Mouse (Mus musculus) layer of hippocampus, adult 11-12 months (tissue): ENCODE results near the gene 4933405O20Rik.

Source experiments
- DNase-seq: peaks from one replicate; pipeline ENCODE4 v3.0.0; 2022; ENCODE audit warnings: low spot score

4933405O20Rik gene

DNA sequence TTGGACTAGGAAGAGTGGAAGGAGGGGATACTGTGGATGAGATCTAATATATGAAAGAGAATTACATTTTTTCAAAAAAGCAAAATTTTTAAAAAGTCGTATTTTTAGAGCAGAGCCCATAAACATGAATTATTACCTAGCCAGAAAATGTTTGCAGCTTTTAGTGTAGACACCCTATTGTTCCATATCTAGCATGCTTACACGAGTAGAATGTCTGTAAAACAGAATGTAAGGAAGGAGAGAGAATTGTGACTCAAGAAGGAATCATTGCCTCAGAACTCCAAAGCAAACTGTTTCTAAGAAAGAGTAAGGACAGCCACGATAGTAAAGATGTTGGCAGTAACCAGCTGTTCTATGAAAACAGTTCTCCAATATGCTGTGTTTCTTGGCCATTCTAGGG lies at the start of gene 4933405O20Rik:
TSS of gene 4933405O20Rik (plus strand) at position 301 of the 400 bp plus-strand sequence.
- DNase-seq: no peak

DNA sequence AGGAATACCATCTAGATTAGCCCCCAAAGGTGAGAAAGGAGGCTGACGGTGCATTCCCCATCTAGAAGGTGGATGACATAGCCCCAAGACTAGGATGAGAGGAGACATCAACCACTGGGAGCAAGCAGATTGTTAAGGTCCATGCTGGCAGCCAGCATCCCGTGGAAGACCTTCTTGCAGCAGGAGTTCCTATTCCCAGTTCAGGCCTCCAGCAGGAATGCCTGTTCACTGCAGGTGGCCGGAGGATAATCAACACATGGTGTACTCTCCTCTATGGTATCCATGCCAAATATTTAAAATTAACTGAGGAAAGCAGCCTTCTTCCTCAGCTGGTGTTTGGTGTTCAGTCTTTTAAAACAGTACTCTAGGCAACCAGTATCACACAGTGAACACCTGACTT lies 49.4 kb upstream of the 4933405O20Rik start:
- peak; percentile 23 for DNase-seq

DNA sequence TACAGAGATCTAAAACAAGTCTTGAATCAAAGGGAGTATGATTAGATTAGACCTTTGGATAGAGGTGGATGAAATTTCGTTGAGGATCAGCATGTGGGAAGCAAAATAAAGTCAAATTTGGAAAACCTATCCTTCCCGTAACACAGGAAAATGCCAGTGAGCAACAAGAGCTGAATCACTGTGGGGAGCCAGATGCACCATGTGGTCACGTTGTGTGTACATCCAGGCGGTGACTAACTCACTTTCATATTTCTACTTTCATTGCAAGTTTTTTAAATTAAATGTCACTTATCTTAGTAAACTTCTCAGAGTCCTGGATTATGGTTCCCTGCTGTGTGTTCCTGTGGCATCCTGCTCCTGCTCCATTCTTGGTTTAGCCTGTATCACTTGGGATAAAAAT lies 47.6 kb upstream of the 4933405O20Rik start:
- peak; percentile 20 for DNase-seq

DNA sequence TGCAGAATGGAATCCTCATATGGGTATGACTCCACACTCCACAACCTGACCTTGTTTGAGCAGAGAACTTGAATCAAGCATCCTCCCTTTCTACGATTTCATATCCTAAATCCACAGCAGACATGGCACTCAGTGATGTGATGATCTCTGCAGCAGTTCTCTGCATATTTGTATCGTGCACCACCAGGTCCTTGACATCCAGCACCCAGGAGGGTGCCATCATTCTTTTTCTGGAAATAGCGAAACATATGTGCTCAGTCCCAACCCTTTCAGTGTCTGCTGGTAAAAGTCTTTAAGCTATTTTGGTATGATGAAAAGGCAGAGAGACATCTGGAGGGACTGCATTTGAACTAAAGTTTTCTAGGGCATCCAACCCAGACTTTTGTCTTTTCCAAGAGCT lies 36.3 kb upstream of the 4933405O20Rik start:
- DNase-seq: no peak

DNA sequence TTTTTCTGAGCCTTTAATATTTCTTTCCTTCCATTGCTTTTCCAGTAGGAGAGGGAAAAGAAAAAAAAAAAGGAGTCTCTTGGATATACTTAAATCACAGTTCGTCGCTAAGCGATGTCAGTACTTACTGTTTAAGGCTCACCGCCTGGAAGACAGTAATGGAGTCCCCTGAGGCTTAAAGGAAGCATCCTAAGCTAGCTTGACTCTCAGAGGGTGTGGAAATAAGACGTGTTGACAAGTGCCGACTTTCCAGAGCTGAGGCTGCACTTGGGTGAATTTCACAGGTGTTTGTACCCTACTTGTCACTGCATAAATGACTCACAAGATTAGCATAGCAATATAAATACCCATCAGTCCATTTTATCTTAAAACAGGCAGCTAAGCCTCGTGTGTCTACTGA lies 25.1 kb upstream of the 4933405O20Rik start:
- no peak for DNase-seq

DNA sequence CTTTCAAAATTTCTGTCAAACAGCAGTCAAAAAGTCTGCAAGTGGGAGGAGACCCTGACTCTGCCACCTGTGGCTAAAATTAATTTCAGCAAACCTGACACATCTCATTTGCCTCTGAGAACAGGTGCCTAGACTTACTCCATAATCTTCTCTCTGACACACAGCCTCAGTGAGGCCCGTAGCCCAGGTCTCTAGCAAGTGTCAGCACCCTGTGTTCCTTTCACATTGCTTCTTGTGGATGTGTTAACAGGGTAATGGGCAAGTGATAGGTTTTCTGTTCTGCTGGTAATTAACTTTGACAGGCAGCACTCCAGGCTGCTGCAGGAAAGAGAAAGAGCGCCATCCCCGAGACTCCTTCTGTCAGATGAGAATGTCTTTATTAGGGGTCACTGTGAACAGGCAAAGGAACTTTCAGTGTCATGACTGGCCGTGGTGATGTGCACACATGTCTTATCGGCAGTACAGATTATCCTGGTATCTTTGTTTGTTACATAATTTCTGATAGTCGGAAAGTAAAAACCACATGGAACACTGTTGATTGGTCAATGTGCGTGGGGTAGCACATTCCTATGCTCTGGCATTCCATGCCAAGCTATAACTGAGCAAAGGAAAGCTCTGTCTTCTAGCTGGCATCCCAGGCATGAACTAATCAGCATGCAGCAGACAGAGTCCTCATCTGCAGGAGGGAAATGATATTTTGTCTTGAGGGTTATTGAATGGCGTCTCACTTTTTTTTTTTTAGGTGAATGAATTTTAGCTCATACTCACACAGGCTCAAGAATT lies 10.2 kb upstream of the 4933405O20Rik start:
- DNase-seq: no peak

DNA sequence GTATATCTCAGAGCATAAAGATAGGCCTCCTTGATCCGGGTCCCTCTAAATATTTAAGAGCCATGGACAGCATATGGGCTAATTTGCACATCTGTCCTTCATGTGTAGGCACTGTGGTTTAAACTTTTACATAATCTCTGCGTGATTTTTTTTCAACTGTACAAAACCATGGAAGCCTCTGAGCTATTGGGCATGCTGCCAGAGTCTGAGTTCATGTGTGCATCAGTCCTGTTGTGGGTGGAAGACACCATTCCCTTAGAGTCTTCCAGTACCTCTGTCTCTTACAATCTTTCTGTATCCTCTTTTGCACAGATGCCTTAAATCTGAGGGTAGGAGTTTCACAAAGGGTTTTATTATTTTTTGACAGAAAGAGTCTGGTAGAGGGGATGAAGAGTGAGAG lies 15.1 kb downstream of the 4933405O20Rik start:
- DNase-seq: peak; percentile 27

DNA sequence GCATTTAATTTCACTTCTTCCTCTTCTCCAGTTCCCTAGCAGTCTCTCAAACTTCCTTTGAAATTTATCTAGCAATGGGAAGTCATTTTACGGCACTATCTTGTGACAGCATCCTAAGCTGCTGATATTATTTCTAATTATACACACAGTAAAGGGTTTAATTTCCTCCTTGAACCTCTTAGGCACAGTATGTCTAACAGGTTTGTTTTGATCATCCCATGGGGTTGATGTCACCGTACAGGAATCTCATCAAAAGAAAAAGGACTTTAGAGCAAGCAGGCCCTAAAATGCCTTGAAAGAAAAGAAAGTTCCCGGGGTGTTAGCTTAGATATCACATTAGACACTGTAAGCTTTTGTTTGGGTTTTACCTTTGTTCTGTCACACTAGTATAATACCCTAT lies 30.2 kb downstream of the 4933405O20Rik start:
- no peak for DNase-seq

DNA sequence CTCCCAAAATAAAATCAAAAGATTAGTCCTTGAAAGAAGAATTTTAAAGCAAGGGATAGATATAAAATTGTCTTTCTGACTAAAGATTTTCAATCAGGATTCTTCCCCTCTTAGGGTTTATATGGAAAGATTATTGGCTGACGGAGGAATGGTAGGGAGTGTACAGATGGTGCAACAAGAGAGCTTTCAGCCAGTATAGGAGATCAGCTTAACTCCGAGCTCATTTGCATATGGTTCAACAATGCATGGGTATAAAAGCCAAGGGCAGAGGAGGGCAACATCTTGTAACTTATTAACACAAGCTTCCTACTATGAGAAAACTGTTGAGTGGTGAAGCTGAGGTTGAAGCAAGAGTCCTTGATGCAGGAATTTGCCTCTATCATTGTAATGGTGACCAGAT lies 34.2 kb downstream of the 4933405O20Rik start:
- no peak for DNase-seq
